Mouse (Mus musculus): ENCODE results near the gene Pfdn2.

- no peak for TF ChIP-seq CTCF (IDR thresholded peaks at IDR 0.05; ENCODE audit: low read depth, low read length)
- no peak for TF ChIP-seq POLR2A (IDR thresholded peaks at IDR 0.05; ENCODE audit: extremely low read depth, insufficient read depth, low read length)
Measured at GRCm38 (mm10) chr1:171382096-171382620, 36.7 kb downstream of the Pfdn2 start.
